Mouse (Mus musculus) testis, postnatal 10 days (tissue): ENCODE measurements around the gene Eif3c.

Experiments used
- DNase-seq: peaks from one replicate; pipeline ENCODE4 v3.0.0; 2021; ENCODE audit warnings: low spot score

Eif3c gene

DNA sequence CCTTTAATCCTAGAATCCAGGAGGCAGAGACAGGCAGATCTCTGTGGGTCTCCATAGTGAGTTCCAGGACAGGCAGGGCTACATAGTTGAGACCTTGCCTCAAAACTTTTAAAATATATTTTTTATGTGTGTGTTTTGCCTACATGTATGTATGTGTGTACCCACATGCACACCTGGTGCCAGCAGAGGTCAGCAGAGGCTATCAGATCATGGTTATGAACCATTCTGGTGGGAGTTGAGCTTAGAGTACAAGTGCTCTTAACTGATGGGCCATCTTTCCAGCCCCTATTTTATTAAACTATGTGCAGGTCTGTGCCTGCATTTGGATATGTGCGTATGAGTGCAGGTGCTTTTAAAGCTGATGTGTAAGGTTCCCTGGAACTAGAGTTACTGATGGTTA lies 11.4 kb downstream of the Eif3c start:
- no peak for DNase-seq

DNA sequence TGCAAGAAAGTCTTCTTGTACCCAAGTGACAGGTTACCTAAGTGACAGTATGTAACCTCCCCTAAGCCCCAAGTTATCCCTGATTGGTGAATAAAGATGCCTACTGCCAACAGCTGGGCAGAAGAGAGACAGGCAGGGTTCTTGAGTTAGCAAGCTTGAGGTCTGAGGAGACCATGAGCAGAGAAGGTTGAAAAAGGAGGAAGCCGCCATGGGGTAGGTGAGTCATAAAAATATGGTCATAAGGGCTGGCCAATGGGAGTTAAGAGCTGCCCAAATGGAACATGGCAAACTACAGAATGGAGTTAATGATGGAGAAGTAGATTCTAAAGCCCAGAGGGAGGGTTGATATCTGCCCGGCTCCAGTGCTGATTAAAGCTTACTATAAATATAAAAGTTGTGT lies 20.6 kb downstream of the Eif3c start:
- DNase-seq: no peak

GRCm38 (mm10) chr7:126541661-126542060 lies 24.6 kb downstream of the Eif3c start:
- no peak for DNase-seq

GRCm38 (mm10) chr7:126537820-126538585 lies 28.2 kb downstream of the Eif3c start:
- DNase-seq: no peak

DNA sequence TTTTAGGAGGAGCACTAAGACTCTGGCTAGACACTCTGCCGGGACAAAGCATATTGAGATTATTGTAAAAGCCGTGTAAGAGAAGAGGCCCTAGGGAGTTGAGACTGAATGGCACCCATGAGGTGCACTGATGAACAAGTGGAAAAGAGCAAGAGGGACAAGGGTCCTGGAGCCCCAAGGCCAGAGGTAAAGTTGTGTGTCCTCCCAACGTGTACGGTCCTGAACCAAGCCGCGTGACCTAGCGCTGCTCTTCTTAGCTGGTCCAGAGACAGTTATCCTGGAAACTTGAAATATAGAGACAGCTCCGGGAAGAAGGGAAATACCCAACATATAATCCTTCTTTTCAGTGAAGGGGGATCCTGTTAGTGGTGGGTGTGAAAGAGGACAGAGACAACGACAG lies 29.7 kb downstream of the Eif3c start:
- no peak for DNase-seq

DNA sequence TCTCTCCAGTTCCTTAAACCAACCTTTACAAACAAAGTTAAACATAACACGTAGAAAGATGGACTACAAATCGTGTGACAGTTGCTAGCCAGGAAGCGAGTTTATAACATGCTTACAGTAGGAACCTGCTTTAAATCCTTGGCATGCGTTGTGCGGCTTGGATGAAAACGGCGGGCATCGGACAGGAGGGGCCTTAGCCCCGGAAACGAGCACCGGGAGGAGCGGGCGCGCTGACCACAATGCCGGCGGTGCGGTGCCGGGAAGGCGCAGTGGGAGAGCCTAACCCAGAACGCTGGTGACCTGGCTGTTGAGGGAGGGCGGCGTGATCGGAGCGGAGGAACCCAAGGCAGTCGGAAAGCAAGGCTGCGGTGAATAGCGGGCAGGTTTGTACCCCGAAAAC lies 30.4 kb downstream of the Eif3c start:
- peak; percentile 50 for DNase-seq

GRCm38 (mm10) chr7:126533434-126533833 lies 32.8 kb downstream of the Eif3c start:
- no peak for DNase-seq

DNA sequence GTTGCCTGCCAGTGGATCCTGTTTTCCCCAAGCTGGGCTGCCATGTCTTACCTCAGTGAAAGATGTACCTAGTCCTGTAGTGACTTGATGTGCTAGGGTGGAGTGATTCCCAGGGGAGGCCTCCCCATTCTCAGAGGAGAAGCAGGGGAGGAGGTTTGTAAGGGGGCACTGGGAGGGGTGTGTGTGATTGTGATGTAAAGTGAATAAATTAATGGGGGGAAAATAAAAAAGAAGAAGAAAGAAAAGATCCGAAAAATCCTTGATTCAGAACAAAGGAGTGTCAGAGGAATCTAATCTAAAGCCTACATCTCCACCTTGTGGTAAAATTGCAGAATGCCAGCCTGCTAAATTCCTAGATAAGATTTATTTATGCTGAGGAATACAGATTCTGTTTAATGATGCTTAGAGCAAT lies 38.0 kb downstream of the Eif3c start:
- DNase-seq: no peak

DNA sequence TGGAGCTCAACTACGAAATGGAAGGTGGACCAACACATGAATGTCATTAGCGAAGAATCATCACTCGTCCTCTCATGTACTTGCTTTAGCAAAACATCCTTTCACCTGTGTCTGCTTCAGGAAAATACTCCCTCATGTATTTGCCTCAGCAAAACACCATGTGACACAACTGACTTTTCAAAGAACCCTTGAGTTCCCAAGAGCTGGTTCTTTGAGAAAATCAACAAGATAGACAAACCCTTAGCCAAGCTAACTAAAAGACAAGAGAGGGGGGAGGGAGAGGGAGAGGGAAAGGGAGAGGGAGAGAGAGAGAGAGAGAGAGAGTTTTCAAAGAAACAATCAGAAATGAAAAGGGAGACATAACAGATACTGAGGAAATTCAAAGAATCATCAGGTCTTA lies 42.9 kb downstream of the Eif3c start:
- no peak for DNase-seq

GRCm38 (mm10) chr7:126519513-126519912 lies 46.7 kb downstream of the Eif3c start:
- DNase-seq: peak; percentile 67

- no peak for DNase-seq
Measured at GRCm38 (mm10) chr7:126518261-126518941, 47.8 kb downstream of the Eif3c start.

DNA sequence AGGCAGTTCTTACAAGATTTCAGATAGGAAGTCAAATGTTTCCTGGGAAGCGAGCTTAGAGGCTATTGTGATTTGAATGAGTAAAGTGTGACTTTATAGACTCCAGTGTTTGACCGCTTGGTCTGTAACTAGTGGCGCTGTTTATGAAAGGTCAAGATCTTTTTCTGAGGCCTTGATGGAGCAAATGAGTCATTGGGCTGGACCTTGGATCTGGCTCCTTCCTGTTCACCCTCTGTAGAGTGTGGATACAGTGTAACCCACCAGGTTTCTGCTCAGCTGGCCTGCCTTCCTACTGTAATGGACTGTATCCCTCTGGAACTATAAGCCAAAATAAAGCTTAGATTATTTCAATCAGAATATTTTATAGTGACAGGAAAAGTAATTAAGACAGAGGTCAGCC lies 54.9 kb downstream of the Eif3c start:
- no peak for DNase-seq

- DNase-seq: no peak
Measured at GRCm38 (mm10) chr7:126507126-126507778, 59.0 kb downstream of the Eif3c start.

DNA sequence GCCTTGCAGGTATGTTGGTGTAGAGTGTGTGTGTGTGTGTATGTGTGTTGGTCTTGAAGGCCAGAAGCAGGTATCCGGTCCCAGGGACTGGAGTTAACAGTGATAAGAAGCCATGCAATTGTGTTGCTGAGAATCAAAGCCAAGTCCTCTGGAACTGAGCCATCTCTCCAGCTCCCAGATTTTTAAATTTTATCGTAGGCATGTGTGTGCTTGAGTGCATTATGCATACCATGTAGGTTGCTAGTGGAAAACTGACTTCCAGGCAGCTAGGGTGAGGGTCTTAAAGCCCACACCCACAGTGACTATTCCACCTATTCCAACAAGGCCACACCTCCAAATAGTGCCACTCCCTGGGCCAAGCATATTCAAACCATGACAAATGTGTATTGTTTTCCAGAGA lies 61.3 kb downstream of the Eif3c start:
- DNase-seq: peak; percentile 44

DNA sequence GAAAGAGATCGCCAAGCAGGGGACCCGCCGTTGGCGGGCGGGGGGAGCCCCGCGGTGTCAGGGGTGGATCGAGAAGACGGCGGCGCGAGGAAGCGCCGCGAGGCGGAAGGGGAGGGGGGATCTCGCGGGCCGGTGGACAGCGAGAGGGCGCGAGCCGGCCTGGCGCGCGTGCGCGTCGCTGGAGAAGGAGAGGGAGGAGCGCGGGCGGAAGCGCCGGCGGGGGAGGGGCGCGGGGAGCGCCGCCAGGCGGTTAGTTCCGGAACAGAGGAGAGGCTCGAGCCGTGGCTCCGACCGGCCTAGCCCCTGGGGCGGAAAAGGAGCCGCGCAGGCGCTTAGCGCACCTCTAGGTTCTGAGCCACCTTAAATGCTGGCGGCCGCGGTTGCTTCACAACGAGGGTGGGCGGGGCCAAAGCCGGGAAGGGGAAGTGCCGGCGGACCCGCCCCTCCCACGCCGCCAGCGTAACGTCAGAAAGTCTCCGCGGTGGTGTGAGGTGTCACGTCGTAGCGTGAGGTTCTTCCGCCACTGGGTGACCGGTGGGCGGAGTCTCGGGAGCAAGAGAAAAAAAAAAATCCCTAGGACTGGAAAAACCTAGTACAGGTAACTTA lies 62.8 kb downstream of the Eif3c start, which contains the start of gene Atxn2l:
TSS of gene Atxn2l (minus strand) at position 165 of the 606 bp plus-strand sequence.
- DNase-seq: peak; percentile 100

DNA sequence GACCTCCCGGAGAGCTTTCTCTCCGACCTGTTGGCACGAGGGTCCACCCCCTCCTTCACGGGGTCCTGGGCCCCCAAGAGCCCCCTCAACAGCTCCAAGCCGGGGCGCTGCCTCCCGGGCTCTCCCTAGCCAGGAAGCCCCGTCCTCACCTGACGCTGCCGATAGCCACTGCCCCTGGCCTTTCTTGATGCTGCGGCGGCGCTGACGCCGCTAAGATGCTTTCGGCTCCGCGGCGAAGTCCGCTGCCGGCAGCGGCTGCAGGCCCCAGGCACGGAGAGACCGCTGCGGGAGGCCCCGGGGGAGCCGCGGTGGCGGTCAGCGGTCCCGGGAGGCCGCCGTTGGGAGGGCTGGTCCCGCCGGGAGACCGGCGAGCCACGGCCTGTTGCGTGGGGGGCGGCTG lies 63.5 kb downstream of the Eif3c start:
- DNase-seq: no peak

GRCm38 (mm10) chr7:126502023-126502741 lies 64.0 kb downstream of the Eif3c start:
- peak; percentile 94 for DNase-seq

- no peak for DNase-seq
Measured at GRCm38 (mm10) chr7:126501684-126502022, 64.6 kb downstream of the Eif3c start.

GRCm38 (mm10) chr7:126499416-126499815 lies 66.8 kb downstream of the Eif3c start:
- no peak for DNase-seq

DNA sequence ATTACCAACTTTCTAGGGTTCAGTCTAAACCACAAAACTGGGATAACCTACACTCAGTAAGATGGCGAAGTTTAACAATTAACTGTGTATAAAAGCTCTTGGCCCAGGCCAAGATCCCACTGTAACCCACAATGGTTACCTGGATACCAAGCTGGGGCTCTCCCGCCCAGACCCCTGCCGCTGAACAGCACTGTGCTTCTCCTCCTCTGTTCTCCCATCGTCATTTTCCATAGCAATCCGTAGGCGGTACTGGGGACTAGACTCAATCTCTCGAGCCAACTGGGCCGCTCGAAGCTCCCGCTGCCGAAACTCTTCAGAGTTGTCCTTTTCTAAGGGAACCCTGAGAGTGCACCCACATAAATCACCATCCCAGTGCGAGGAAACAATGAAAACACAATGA lies 68.2 kb downstream of the Eif3c start:
- DNase-seq: no peak

DNA sequence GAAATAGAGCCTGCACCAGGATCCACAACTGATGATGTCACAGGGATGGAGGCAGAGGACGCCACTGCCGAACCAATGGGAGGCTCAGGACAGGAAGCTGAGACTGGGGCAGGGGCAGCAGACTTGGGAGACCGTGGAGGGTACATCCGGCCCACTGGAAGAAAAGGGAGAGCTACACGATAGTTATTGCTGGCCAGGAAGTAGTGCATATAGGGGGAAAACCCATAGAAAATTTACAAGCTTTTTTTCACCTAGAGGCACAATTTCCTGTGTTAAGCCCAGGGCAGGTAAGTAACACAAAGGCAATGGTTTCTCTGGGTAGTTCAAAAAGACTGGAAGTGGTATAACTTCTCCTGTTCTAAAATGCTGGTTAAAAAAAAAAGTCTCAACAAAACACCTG lies 69.7 kb downstream of the Eif3c start:
- DNase-seq: no peak
